Mouse (Mus musculus) CH12.LX (cell line): Measurements from ENCODE around the gene Ptprm.

ENCODE experiments used
- EP300 ChIP-seq: IDR thresholded peaks from 2 replicates; pipeline ENCODE4 v1.6.1; 2011; ENCODE audit warnings: low read length, improper control_type of control experiment
- POLR2A ChIP-seq: IDR thresholded peaks from 2 replicates; pipeline ENCODE4 v1.6.1; 2011; ENCODE audit warnings: low read depth, mild to moderate bottlenecking, improper control_type of control experiment, low read length
- ZKSCAN1 ChIP-seq: IDR thresholded peaks from 2 replicates; pipeline ENCODE4 v1.6.1; 2012; ENCODE audit warnings: low read depth, inconsistent platforms, low read length, improper control_type of control experiment, borderline replicate concordance

- TF ChIP-seq EP300 (no peak), ZKSCAN1 (no peak), POLR2A (no peak)
Observed at GRCm38 (mm10) chr17:67343471-67343870, 10.8 kb downstream of the Ptprm start.
